Mouse (Mus musculus) intestine, postnatal 0 days (tissue): ENCODE measurements around the gene Nrn1. TPM values are rescaled to one million over a fixed set of nuclear protein-coding genes. Genes with fewer than 3 reads are reported as not detected.

ENCODE experiments used
- ATAC-seq: fragments of 200-750 bp; cut with Nextera tagmentation; 2 replicates; pipeline ENCODE4 v1.8.0; 2017; ENCODE audit warnings: mild to moderate bottlenecking, moderate TSS enrichment, moderate library complexity
- H3K27ac ChIP-seq: fragments of 300-500 bp; sonication (generic); 2 replicates; pipeline ENCODE4 v1.5.1; 2014; ENCODE audit warnings: mild to moderate bottlenecking, low read depth, low read length, moderate library complexity
- H3K27me3 ChIP-seq: fragments of 300-500 bp; sonication (generic); replicated peaks from 2 replicates; pipeline ENCODE4 v1.6.1; 2014; ENCODE audit warnings: low read length, mixed read lengths; ENCODE audit not compliant: control insufficient read depth, insufficient read depth
- H3K36me3 ChIP-seq: fragments of 300-500 bp; sonication (generic); 2 replicates; pipeline ENCODE4 v1.6.1; 2014; ENCODE audit warnings: mild to moderate bottlenecking, moderate library complexity; ENCODE audit not compliant: control insufficient read depth, insufficient read depth
- H3K4me1 ChIP-seq: fragments of 300-500 bp; sonication (generic); replicated peaks from 2 replicates; pipeline ENCODE4 v1.6.1; 2014; ENCODE audit warnings: antibody characterized with exemption, low read length, mixed read lengths; ENCODE audit not compliant: control insufficient read depth, insufficient read depth
- H3K4me2 ChIP-seq: fragments of 300-500 bp; sonication (generic); replicated peaks from 2 replicates; pipeline ENCODE4 v1.6.1; 2014; ENCODE audit warnings: low read depth, mild to moderate bottlenecking, moderate library complexity
- H3K4me3 ChIP-seq: fragments of 300-500 bp; sonication (generic); 2 replicates; pipeline ENCODE4 v1.5.1; 2014; ENCODE audit warnings: low read depth, low read length
- H3K9ac ChIP-seq: fragments of 300-500 bp; sonication (generic); 2 replicates; pipeline ENCODE4 v1.6.1; 2014; ENCODE audit warnings: mild to moderate bottlenecking, low read depth, low read length
- H3K9me3 ChIP-seq: fragments of 300-500 bp; sonication (generic); 2 replicates; pipeline ENCODE4 v1.6.1; 2016; ENCODE audit warnings: mixed run types; ENCODE audit not compliant: control insufficient read depth
- CTCF ChIP-seq: sonication (generic); IDR thresholded peaks from 2 replicates; pipeline ENCODE4 v1.5.1; 2016; ENCODE audit warnings: low read depth, mild to moderate bottlenecking, control low read depth, antibody characterized with exemption, moderate library complexity
- WGBS: fragments of 180-500 bp; shearing (Covaris S2); extraction: QIAGEN DNeasy Blood & Tissue Kit; methylation state at CpG from one replicate; pipeline ENCODE4 v1.1.7; 2014; 5-methylcytosine and 5-hydroxymethylcytosine counted together
- polyA plus RNA-seq: library from polyadenylated mRNA; unstranded; fragments of >200 nt; fragmentation: Nextera tagmentation; extraction: Ambion mirVana; gene quantifications from 2 replicates; pipeline ENCODE4 v1.2.1, GENCODE M21; 2015

Gene Nrn1
- polyA plus RNA-seq, 1 experiment from 2014 or later = 77.8 TPM

- peak; percentile 88 for ATAC-seq
- Histone ChIP-seq H3K4me2 (no peak overlapping the region), H3K9ac (no peak overlapping the region), H3K4me3 (no peak overlapping the region), H3K27ac (peak overlapping the region; percentile 77), H3K9me3 (no peaks in the 10 kb centered on the region), H3K27me3 (peaks cover 23% of the 10 kb centered on the region; the same call in 1 of the 2 replicates), H3K4me1 (peaks cover 4% of the 10 kb centered on the region), H3K36me3 (no peaks in the 10 kb centered on the region)
- WGBS = 44% methylated on average over 5 of the region's 5 CpGs
- TF ChIP-seq CTCF = 0 out of 2 replicates have a peak, but pooled peaks have one; percentile 12
Observed at GRCm38 (mm10) chr13:36720297-36721017, 14.5 kb downstream of the Nrn1 start.

GRCm38 (mm10) chr13:36717376-36717775 is 17.6 kb downstream of the Nrn1 start:
- no peak overlapping the region for H3K4me3 ChIP-seq
- no peaks in the 10 kb centered on the region for H3K9me3 ChIP-seq
- H3K4me2 ChIP-seq = no peak overlapping the region
- no peaks in the 10 kb centered on the region for H3K27me3 ChIP-seq
- WGBS = 83% methylated on average over 3 of the region's 3 CpGs
- no peaks in the 10 kb centered on the region for H3K36me3 ChIP-seq
- TF ChIP-seq CTCF = no peak
- no peak overlapping the region for H3K9ac ChIP-seq
- no peak overlapping the region for H3K27ac ChIP-seq
- H3K4me1 ChIP-seq = peaks cover 4% of the 10 kb centered on the region
- no peak for ATAC-seq

GRCm38 (mm10) chr13:36716708-36717107 is 18.2 kb downstream of the Nrn1 start:
- H3K9me3 ChIP-seq = no peaks in the 10 kb centered on the region
- peaks cover 4% of the 10 kb centered on the region for H3K4me1 ChIP-seq
- H3K27me3 ChIP-seq = no peaks in the 10 kb centered on the region
- no peak for ATAC-seq
- no peak overlapping the region for H3K27ac ChIP-seq
- H3K4me3 ChIP-seq = no peak overlapping the region
- H3K4me2 ChIP-seq = no peak overlapping the region
- H3K9ac ChIP-seq = no peak overlapping the region
- WGBS = 55% methylated on average over 2 of the region's 2 CpGs
- H3K36me3 ChIP-seq = no peaks in the 10 kb centered on the region
- TF ChIP-seq CTCF = no peak

GRCm38 (mm10) chr13:36714101-36714500 is 20.8 kb downstream of the Nrn1 start:
- no peak for ATAC-seq
- Histone ChIP-seq H3K9me3 (no peaks in the 10 kb centered on the region), H3K27ac (no peak overlapping the region), H3K36me3 (no peaks in the 10 kb centered on the region), H3K4me2 (no peak overlapping the region), H3K9ac (no peak overlapping the region), H3K4me1 (no peaks in the 10 kb centered on the region), H3K27me3 (no peaks in the 10 kb centered on the region), H3K4me3 (no peak overlapping the region)
- TF ChIP-seq CTCF = no peak
- 92% methylated on average over 2 of the region's 2 CpGs for WGBS

- 58% methylated on average over 3 of the region's 3 CpGs for WGBS
- Histone ChIP-seq H3K4me2 (no peak overlapping the region), H3K9me3 (no peaks in the 10 kb centered on the region), H3K27me3 (no peaks in the 10 kb centered on the region), H3K4me1 (no peaks in the 10 kb centered on the region), H3K27ac (no peak overlapping the region), H3K4me3 (no peak overlapping the region), H3K9ac (no peak overlapping the region), H3K36me3 (no peaks in the 10 kb centered on the region)
- no peak for TF ChIP-seq CTCF
- no peak for ATAC-seq
Observed at GRCm38 (mm10) chr13:36707088-36707690, 27.7 kb downstream of the Nrn1 start.

- no peaks in the 10 kb centered on the region for H3K36me3 ChIP-seq
- ATAC-seq = no peak
- H3K27ac ChIP-seq = no peak overlapping the region
- 75% methylated on average over 8 of the region's 8 CpGs for WGBS
- no peak overlapping the region for H3K4me2 ChIP-seq
- H3K4me1 ChIP-seq = no peaks in the 10 kb centered on the region
- H3K9ac ChIP-seq = no peak overlapping the region
- no peaks in the 10 kb centered on the region for H3K27me3 ChIP-seq
- H3K4me3 ChIP-seq = no peak overlapping the region
- no peaks in the 10 kb centered on the region for H3K9me3 ChIP-seq
- no peak for TF ChIP-seq CTCF
Observed at GRCm38 (mm10) chr13:36696351-36696771, 38.6 kb downstream of the Nrn1 start.
